Mouse (Mus musculus): ENCODE data around the gene Dera.

DNA sequence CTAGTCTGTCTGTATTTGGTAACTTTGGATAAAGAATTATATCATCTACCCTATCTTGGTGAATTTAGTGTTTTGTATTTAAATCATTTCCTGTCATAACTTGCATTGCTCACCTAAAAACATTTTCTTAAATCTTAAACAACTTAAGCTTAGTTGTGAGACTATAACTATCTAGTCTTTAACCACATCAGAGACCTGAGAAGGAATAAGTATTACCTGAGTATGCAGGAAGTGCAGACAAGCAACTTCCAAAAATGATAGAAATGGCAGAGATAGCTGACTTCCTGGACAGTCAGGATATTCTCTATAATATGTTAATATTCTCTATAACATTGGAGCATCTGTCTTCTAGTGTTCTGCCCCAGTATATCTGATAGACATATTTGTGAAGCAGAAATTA is 11.8 kb downstream of the Dera start:
- TF ChIP-seq POLR2A (IDR thresholded peaks at IDR 0.05; ENCODE audit: insufficient read length, low read depth) (no peak), CEBPB (IDR thresholded peaks at IDR 0.05; ENCODE audit: insufficient read depth, poor library complexity, severe bottlenecking) (no peak), USF1 (IDR thresholded peaks at IDR 0.05; ENCODE audit: low read depth) (no peak)
